Mouse (Mus musculus) lung, embryonic 14.5 days (tissue): Measurements from ENCODE around the gene Tmem190. TPM values are rescaled to one million over a fixed set of nuclear protein-coding genes. Genes with fewer than 3 reads are reported as not detected.
"Not testable (repeated sequence)": the region's sequence is repeated elsewhere in the genome, so short reads cannot be mapped to it uniquely, and the experiment has no call there.

Experiments used
- ATAC-seq: fragments of 200-750 bp; cut with Nextera tagmentation; 2 replicates; pipeline ENCODE4 v1.8.0; 2017; ENCODE audit warnings: mild to moderate bottlenecking, moderate TSS enrichment, moderate library complexity; ENCODE audit not compliant: insufficient read depth
- DNase-seq: peaks from one replicate; pipeline ENCODE4 v3.0.0-alpha.2; 2015
- H3K27ac ChIP-seq: fragments of 300-500 bp; sonication (generic); 2 replicates; pipeline ENCODE4 v1.5.1; 2014; ENCODE audit warnings: low read depth, mild to moderate bottlenecking, moderate library complexity
- H3K27me3 ChIP-seq: fragments of 300-500 bp; sonication (generic); 2 replicates; pipeline ENCODE4 v1.6.1; 2014; ENCODE audit warnings: low read length, control low read depth; ENCODE audit not compliant: insufficient read depth
- H3K36me3 ChIP-seq: fragments of 300-500 bp; sonication (generic); 2 replicates; pipeline ENCODE4 v1.6.1; 2014; ENCODE audit warnings: control low read depth; ENCODE audit not compliant: insufficient read depth
- H3K4me1 ChIP-seq: fragments of 300-500 bp; sonication (generic); 2 replicates; pipeline ENCODE4 v1.6.1; 2014; ENCODE audit warnings: antibody characterized with exemption, control low read depth; ENCODE audit not compliant: insufficient read depth
- H3K4me2 ChIP-seq: fragments of 300-500 bp; sonication (generic); 2 replicates; pipeline ENCODE4 v1.6.1; 2014; ENCODE audit warnings: mild to moderate bottlenecking
- H3K4me3 ChIP-seq: fragments of 300-500 bp; sonication (generic); 2 replicates; pipeline ENCODE4 v1.5.1; 2014; ENCODE audit warnings: low read depth, low read length
- H3K9ac ChIP-seq: fragments of 300-500 bp; sonication (generic); 2 replicates; pipeline ENCODE4 v1.6.1; 2014
- H3K9me3 ChIP-seq: fragments of 300-500 bp; sonication (generic); 2 replicates; pipeline ENCODE4 v1.6.1; 2016; ENCODE audit warnings: low read depth, low read length, control low read depth
- CTCF ChIP-seq: IDR thresholded peaks from 2 replicates; pipeline ENCODE4 v1.5.1; 2016; ENCODE audit warnings: antibody characterized with exemption, low read depth
- WGBS: fragments of 180-500 bp; shearing (Covaris S2); extraction: QIAGEN DNeasy Blood & Tissue Kit; methylation state at CpG from one replicate; pipeline ENCODE4 v1.1.7; 2014; 5-methylcytosine and 5-hydroxymethylcytosine counted together
- polyA plus RNA-seq: library from polyadenylated mRNA; unstranded; fragments of >200 nt; fragmentation: Nextera tagmentation; extraction: Ambion mirVana; gene quantifications from 2 replicates; pipeline ENCODE4 v1.2.1, GENCODE M21; 2014

Gene Tmem190
- polyA plus RNA-seq, 1 experiment from 2014 or later, result not detected

DNA sequence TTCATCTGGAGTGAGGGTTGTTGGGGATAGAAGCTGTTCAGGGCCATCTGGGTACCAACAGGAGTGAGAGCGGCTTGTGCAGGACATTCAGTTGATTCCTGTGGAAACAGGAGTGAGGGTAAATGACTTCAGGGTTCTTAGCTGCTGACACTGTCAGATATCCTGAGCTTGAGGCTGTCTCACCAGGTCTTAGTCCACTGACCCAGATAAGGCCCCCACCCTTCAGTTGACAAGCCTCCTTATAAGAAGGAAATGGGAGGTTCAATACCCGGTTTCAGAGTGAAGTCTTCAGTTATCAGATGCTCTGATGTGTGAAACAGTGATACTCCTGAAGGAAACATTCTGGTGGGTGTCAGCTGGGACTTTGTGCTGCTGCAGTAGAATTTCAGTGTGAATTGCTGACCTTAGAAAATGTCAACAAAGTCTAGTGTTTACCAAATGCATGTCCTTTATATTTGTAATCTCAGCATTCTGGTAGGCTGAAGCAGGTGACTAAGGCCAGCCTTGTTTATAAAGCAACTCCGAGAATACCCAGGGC is 12.0 kb downstream of the Tmem190 start:
- Histone ChIP-seq H3K36me3 (peaks cover 50% of the 10 kb centered on the region), H3K4me2 (peak overlapping the region; percentile 81), H3K9me3 (no peaks in the 10 kb centered on the region), H3K27me3 (peaks cover 5% of the 10 kb centered on the region; the same call in 1 of the 2 replicates), H3K27ac (no peak overlapping the region), H3K9ac (no peak overlapping the region), H3K4me3 (peak overlapping the region; percentile 81; the same call in 1 of the 2 replicates), H3K4me1 (no peaks in the 10 kb centered on the region; the same call in 1 of the 2 replicates)
- DNase-seq (no peak), ATAC-seq (no peak)
- TF ChIP-seq CTCF, result no peak
- 73% methylated on average over 3 of the region's 3 CpGs for WGBS

DNA sequence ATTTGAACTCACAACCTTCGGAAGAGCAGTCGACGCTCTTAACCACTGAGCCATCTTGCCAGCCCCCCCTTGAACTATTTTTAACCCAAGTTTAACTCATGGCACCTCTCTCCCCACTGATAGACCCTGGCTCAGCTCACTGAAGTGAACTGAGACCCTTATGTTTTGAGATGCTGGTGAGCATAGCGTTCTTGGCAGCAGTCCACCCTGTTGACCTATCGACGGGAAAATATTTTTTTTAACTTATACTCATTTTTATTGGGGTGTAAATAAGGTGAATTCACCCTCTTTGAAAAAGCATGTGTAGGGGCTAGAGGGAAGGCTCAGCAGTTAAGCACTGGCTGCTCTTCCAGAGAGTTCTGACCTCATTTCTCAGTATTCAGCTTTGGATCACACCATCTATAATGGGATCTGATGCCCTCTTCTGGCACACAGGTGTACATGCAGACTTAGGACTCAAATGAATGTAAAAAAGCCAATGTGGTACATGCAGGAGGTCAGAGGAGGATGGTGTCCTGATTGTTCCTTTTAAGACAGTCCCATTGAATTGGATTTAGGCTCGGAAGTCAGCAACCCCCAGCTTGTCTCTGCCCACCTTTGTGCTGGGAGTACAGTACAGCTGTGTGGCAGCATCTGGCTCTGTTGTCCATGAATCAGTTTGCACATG is 13.2 kb downstream of the Tmem190 start:
- Histone ChIP-seq H3K27ac (no peak overlapping the region), H3K36me3 (peaks cover 50% of the 10 kb centered on the region), H3K9me3 (no peaks in the 10 kb centered on the region), H3K4me2 (no peak overlapping the region), H3K4me1 (no peaks in the 10 kb centered on the region; the same call in 1 of the 2 replicates), H3K27me3 (no peaks in the 10 kb centered on the region), H3K4me3 (no peak overlapping the region), H3K9ac (no peak overlapping the region)
- peak; percentile 72 for TF ChIP-seq CTCF
- 67% methylated on average over 7 of the region's 7 CpGs for WGBS
- ATAC-seq (peak; percentile 3; the same call in 1 of the 2 replicates), DNase-seq (peak; percentile 70)

DNA sequence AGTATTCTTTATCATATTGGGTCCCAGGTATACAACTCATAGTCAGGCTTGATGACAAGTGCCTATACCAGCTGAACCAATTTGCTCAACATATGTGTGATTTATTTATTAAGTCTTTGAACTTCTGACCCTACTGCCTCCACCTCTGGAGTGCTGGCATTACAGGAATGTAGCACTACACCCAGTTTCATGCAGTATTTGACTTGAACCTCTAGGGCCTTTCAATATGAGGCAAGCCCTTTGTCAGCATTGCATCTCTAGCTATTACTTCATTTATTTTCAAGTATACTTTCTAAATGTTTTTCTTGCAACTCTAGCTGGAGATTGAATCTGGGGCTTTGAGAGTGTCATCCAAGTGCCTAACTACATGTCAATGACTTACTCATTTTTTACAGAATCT is 19.5 kb downstream of the Tmem190 start:
- no peaks in the 10 kb centered on the region for H3K4me1 ChIP-seq
- H3K9ac ChIP-seq, result no peak overlapping the region
- DNase-seq (no peak), ATAC-seq (no peak)
- H3K4me3 ChIP-seq, result no peak overlapping the region
- no peaks in the 10 kb centered on the region for H3K9me3 ChIP-seq
- peaks cover 47% of the 10 kb centered on the region for H3K36me3 ChIP-seq
- H3K27ac ChIP-seq, result no peak overlapping the region
- TF ChIP-seq CTCF, result no peak
- H3K4me2 ChIP-seq, result no peak overlapping the region
- H3K27me3 ChIP-seq, result no peaks in the 10 kb centered on the region

DNA sequence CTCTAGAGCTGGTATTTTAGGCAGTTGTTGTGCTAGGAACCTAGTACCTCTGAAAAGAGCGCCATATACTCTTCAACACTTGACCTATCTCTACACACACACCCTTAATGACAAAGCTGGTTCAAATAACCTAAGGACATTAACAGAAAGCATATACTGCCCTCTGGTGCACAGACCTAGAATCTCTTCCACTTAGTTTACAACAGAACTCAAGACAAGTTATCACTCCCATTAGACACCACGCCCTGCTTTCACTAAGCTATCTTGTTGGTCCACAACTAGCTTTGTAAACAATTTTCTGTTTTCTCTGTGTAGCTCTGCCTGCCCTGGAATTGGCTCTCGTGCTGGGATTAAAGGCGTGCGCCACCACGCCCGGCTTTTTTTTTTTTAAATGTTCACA is 24.0 kb downstream of the Tmem190 start:
- Histone ChIP-seq H3K9me3 (no peaks in the 10 kb centered on the region), H3K36me3 (peaks cover 72% of the 10 kb centered on the region), H3K27ac (no peak overlapping the region), H3K4me1 (peaks cover 18% of the 10 kb centered on the region), H3K4me2 (no peak overlapping the region), H3K9ac (no peak overlapping the region), H3K4me3 (no peak overlapping the region), H3K27me3 (no peaks in the 10 kb centered on the region)
- DNase-seq (peak; percentile 74), ATAC-seq (no peak)
- 88% methylated on average over 7 of the region's 7 CpGs for WGBS
- TF ChIP-seq CTCF, result peak; percentile 59

DNA sequence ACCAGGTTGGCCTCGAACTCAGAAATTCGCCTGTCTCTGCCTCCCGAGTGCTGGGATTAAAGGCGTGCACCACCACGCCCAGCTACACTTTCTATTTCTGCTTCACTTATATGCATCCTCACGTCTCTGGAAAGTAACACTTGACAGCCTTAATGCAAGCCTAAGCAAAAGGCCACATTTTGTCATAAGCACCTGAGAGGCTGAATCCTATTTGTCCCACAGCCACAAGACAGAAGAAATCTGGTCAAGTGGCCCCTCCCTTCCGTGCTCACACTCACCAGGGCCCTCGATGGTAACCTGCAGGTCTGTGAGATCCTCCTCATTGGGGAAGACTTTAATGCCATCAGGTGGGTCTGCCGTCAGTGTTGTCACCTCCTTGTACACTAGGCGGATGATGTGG is 28.4 kb downstream of the Tmem190 start:
- Histone ChIP-seq H3K4me3 (peak overlapping the region; percentile 85), H3K4me2 (peak overlapping the region; percentile 82), H3K4me1 (peaks cover 23% of the 10 kb centered on the region), H3K9ac (peak overlapping the region; percentile 98), H3K36me3 (peaks cover 48% of the 10 kb centered on the region)
- H3K27me3 ChIP-seq, ATAC-seq, H3K9me3 ChIP-seq, H3K27ac ChIP-seq, DNase-seq: not testable (repeated sequence)
- WGBS, result 32% methylated on average over 10 of the region's 10 CpGs

DNA sequence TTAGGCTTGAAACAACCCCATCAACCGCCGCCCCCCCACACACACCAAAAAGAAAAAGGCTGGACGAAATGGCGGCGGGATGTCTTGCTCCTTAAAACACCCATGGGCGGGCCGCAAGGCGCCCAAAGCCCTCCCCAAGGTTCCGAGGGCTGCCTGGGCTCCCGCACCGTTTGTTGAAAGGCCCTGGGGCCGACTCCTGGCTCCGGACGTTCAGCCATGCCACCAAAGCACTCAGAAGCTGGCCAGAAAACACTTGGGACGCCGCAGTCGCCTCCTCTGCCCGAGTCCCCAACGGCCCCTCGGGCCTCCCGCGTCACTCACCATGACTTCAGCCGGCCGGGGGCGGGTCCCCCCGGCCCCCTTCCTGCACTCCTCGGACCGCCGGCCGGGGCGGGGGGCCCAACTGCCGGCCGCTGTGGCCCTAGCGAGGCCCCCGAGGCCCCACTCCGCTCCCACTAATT is 29.1 kb downstream of the Tmem190 start:
- peak; percentile 41 for DNase-seq
- under 1% methylated on average over 26 of the region's 36 CpGs for WGBS

DNA sequence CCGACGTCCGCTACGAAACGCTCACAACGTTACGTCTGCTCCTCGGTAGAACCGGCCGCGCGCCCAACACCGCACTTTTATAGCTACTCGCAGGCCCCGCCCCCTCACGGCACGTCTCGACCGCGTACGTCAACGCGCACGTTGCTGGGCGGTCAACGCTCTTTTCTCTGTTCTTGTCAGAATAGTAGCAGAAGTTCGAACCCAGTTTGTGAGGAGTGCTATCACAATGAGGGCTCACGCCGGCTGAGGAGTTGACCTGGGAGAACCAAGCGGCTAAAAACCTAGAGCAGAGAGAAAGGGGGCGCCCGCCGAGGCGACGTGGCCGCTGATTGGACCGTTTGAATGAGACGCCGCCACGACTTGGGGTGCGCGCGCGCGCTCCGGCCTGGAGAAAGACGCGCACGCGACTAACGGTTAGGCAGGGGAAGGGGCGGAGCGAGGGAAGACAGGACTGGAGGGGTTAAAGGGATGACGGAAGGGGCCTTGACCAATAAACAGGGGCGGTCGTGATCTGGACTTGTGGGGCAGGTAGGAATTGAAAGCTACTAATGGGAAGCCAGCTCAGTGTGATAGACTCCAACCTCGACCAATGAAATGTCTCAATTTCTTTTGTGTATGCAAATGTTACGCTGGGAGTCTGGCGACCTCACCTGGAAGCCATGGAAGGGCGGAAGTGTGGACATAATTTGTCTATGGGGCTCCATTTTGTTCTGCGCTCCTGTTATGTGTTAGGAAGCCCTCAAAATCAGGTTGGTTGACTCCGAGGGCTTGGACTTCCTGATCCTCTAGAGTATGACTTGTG is 29.8 kb downstream of the Tmem190 start, which contains the start of gene Ube2s:
Gene Ube2s, minus strand, starts transcription at position 288 of the 802 bp plus-strand sequence.
- WGBS, result under 1% methylated on average over 62 of the region's 62 CpGs
- ATAC-seq, result peak; percentile 99
- H3K9me3 ChIP-seq, result no peaks in the 10 kb centered on the region

More for the DNA sequence above, 29.1 kb downstream of the Tmem190 start:
- peaks cover 41% of the 10 kb centered on the region for H3K36me3 ChIP-seq
- no peak; the same call in 1 of the 2 replicates for ATAC-seq
- no peak for TF ChIP-seq CTCF
- peaks cover 23% of the 10 kb centered on the region for H3K4me1 ChIP-seq
- H3K27me3 ChIP-seq, result no peaks in the 10 kb centered on the region
- peak overlapping the region; percentile 98 for H3K9ac ChIP-seq
- H3K4me2 ChIP-seq, result peak overlapping the region; percentile 82
- no peaks in the 10 kb centered on the region for H3K9me3 ChIP-seq
- H3K4me3 ChIP-seq, result peak overlapping the region; percentile 85
- peak overlapping the region; percentile 97 for H3K27ac ChIP-seq

More for the DNA sequence above, 29.8 kb downstream of the Tmem190 start, which contains the start of gene Ube2s:
- peak within 1 kb of the TSS; percentile 85 for H3K4me3 ChIP-seq
- peaks cover 23% of the 10 kb centered on the region for H3K4me1 ChIP-seq
- peak within 1 kb of the TSS; percentile 82 for H3K4me2 ChIP-seq
- H3K9ac ChIP-seq, result peak within 1 kb of the TSS; percentile 98
- peaks cover 34% of the 10 kb centered on the region for H3K36me3 ChIP-seq
- peak; percentile 36 for TF ChIP-seq CTCF
- peak; percentile 99 for DNase-seq
- H3K27ac ChIP-seq, result peak within 1 kb of the TSS; percentile 97
- H3K27me3 ChIP-seq, result no peaks in the 10 kb centered on the region
